In the genomic region with DNA sequence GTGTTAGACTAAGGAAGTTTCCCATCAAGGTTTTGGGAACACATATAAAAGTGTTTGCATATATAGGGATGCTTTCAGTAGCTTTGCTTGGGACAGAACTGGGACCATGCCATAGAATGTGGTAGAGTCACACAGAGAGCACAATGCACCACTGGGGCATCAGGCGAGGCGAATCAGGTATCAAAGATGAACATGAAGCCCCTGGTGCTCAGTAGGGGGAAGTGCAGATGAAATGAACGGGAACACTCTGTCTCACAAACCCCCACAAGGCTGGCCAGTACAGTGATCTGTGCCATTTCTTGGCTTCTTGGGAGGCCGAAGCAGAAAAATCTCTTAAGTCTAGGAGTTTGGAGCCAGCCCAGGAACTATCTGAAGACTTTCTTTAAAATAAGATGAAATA, we compare ENCODE assay signal across 19 mouse cellular contexts. TPM values are rescaled to one million over a fixed set of nuclear protein-coding genes. Genes with fewer than 3 reads are reported as not detected.
DNase-seq lines count a peak whose midpoint lies in the region; ATAC-seq and TF ChIP-seq lines count a peak whose summit lies in the region.
"Had no signal": no experiment of that assay in that cellular context is flagged by ENCODE, and none has a peak within 500 bp of the region (broad histone marks: within the 10 kb centered on the region; RNA-seq: fewer than 3 reads in every experiment).

No protein-coding gene starts in this region.

- no peak overlapping the region for H3K4me3 ChIP-seq in heart, postnatal 0 days (ENCODE audit: low read depth, low read length)
- no peak overlapping the region for H3K4me3 ChIP-seq in lung, embryonic 14.5 days (ENCODE audit: low read depth, low read length)
- H3K4me3 ChIP-seq: embryonic facial prominence, embryonic 13.5 days; forebrain, embryonic 10.5 days; lung, embryonic 15.5 days; midbrain, embryonic 10.5 days had no signal

- no peak for DNase-seq in heart, postnatal 0 days (ENCODE audit: low spot score)
- DNase-seq in heart, postnatal 14 days = no peak
- DNase-seq in lung, embryonic 14.5 days = no peak
- DNase-seq in lung, postnatal 4 days = no peak
- DNase-seq in brain, embryonic 14.5 days (ENCODE audit: low read depth) = no peak
- peak; percentile 30 for DNase-seq in retina, postnatal 1 day
- DNase-seq in heart, postnatal 4 days = no peak
- DNase-seq: adrenal gland, postnatal 25 days; cerebellum, adult 9-11 months; right cerebral cortex, postnatal 14 days; thymus, postnatal 4 days had no signal

- 45% methylated on average over 4 of the region's 4 CpGs for WGBS in heart, postnatal 0 days
- 57% methylated on average over 4 of the region's 4 CpGs for WGBS in lung, embryonic 14.5 days

- H3K4me1 ChIP-seq in heart, postnatal 0 days (ENCODE audit: control insufficient read depth, insufficient read depth) = no peaks in the 10 kb centered on the region
- H3K4me1 ChIP-seq in lung, embryonic 14.5 days (ENCODE audit: insufficient read depth) = no peaks in the 10 kb centered on the region
- H3K4me1 ChIP-seq: embryonic facial prominence, embryonic 13.5 days; forebrain, embryonic 10.5 days; lung, embryonic 15.5 days; midbrain, embryonic 10.5 days had no signal

- no peak overlapping the region for H3K27ac ChIP-seq in heart, postnatal 0 days (ENCODE audit: low read depth)
- no peak overlapping the region for H3K27ac ChIP-seq in lung, embryonic 14.5 days (ENCODE audit: low read depth)
- H3K27ac ChIP-seq: embryonic facial prominence, embryonic 13.5 days; forebrain, embryonic 10.5 days; lung, embryonic 15.5 days; midbrain, embryonic 10.5 days had no signal

- H3K27me3 ChIP-seq in heart, postnatal 0 days (ENCODE audit: control insufficient read depth, insufficient read depth, low read length) = peaks cover 12% of the 10 kb centered on the region; the same call in 1 of the 2 replicates
- H3K27me3 ChIP-seq in lung, embryonic 14.5 days (ENCODE audit: insufficient read depth, low read length) = no peaks in the 10 kb centered on the region
- H3K27me3 ChIP-seq: lung, embryonic 15.5 days had no signal

- H3K4me2 ChIP-seq in heart, postnatal 0 days (ENCODE audit: low read depth, low read length) = no peak overlapping the region
- H3K4me2 ChIP-seq in lung, embryonic 14.5 days = no peak overlapping the region
- H3K4me2 ChIP-seq: embryonic facial prominence, embryonic 13.5 days; lung, embryonic 15.5 days had no signal

- TF ChIP-seq CTCF in heart, postnatal 0 days (IDR thresholded peaks at IDR 0.05; ENCODE audit: low read depth) = peak; percentile 14; the same call in 1 of the 2 replicates
- peak; percentile 39 for TF ChIP-seq CTCF in lung, embryonic 14.5 days (IDR thresholded peaks at IDR 0.05; ENCODE audit: low read depth)
- peak; percentile 36; the same call in 1 of the 2 replicates for TF ChIP-seq CTCF in brain, embryonic 14.5 days (IDR thresholded peaks at IDR 0.05; ENCODE audit: borderline replicate concordance, extremely low read depth, insufficient read depth, insufficient read length)

- no peak for TF ChIP-seq POLR2A in brain, embryonic 14.5 days (IDR thresholded peaks at IDR 0.05; ENCODE audit: borderline replicate concordance, extremely low read depth, insufficient read depth, insufficient read length, poor library complexity, severe bottlenecking)

- intact Hi-C loops in heart, postnatal 14 days (cut with DNase I) = no loop called here

- H3K36me3 ChIP-seq in heart, postnatal 0 days (replicated peaks; ENCODE audit: control insufficient read depth, insufficient read depth, low read length) = no peaks in the 10 kb centered on the region
- no peaks in the 10 kb centered on the region for H3K36me3 ChIP-seq in lung, embryonic 14.5 days (ENCODE audit: insufficient read depth)
- H3K36me3 ChIP-seq: embryonic facial prominence, embryonic 13.5 days; forebrain, embryonic 10.5 days; G1E; lung, embryonic 15.5 days; midbrain, embryonic 10.5 days had no signal

- TF ChIP-seq EP300 in heart, postnatal 0 days (IDR thresholded peaks at IDR 0.05; ENCODE audit: low read depth) = no peak

- H3K9me3 ChIP-seq in heart, postnatal 0 days (replicated peaks; ENCODE audit: control insufficient read depth, low read length) = no peaks in the 10 kb centered on the region
- no peaks in the 10 kb centered on the region for H3K9me3 ChIP-seq in lung, embryonic 14.5 days (ENCODE audit: low read depth, low read length)
- H3K9me3 ChIP-seq: embryonic facial prominence, embryonic 13.5 days; forebrain, embryonic 10.5 days; lung, embryonic 15.5 days; midbrain, embryonic 10.5 days had no signal

- H3K9ac ChIP-seq in heart, postnatal 0 days (replicated peaks; ENCODE audit: low read depth, low read length) = no peak overlapping the region
- no peak overlapping the region for H3K9ac ChIP-seq in lung, embryonic 14.5 days
- H3K9ac ChIP-seq: embryonic facial prominence, embryonic 13.5 days; lung, embryonic 15.5 days had no signal

- no peak; the same call in 1 of the 2 replicates for ATAC-seq in heart, postnatal 0 days (ENCODE audit: insufficient read depth, low read depth)
- no peak for ATAC-seq in lung, embryonic 14.5 days (ENCODE audit: insufficient read depth)
- ATAC-seq in erythroblast, adult 5-6 weeks (replicated peaks; ENCODE audit: low FRiP score, poor library complexity, severe bottlenecking) = no peak

RNA-seq across cellular contexts. Expression of a gene that starts 31.6 kb away (rescaled TPM):
- total RNA-seq in heart, postnatal 0 days (2014; rRNA removed; ENCODE audit: low replicate concordance) = not detected in 2 replicates
- 0.15 and 0.27 TPM in 2 replicates for polyA plus RNA-seq in heart, postnatal 0 days (2015; fragmentation: Nextera tagmentation; extraction: Ambion mirVana)
- total RNA-seq in heart, postnatal 14 days (2021) = not detected
- 0.11 and 0.34 TPM in 2 replicates for polyA plus RNA-seq in lung, embryonic 14.5 days (2014; fragmentation: Nextera tagmentation; extraction: Ambion mirVana)
- 0.04 TPM in 1 of 2 replicates, not detected in the other for polyA plus RNA-seq in brain, embryonic 14.5 days (2012; rRNA removed)
- total RNA-seq in erythroblast, adult 5-6 weeks (2015; ENCODE audit: low replicate concordance) = not detected in 2 replicates
- total RNA-seq in erythroblast, adult 5-6 weeks (2017; ENCODE audit: low replicate concordance) = not detected in 2 replicates
- under 1 TPM in 1 of 2 experiments, not detected in 1; 0.07 TPM for total RNA-seq in heart, postnatal 4 days (2021)
- total RNA-seq: adrenal gland, postnatal 25 days had no signal
- polyA plus RNA-seq: C2C12; forebrain, embryonic 10.5 days; G1E; kidney, embryonic 14.5 days had no signal
